Mouse (Mus musculus) liver, postnatal 0 days (tissue): ENCODE results near the gene Naa80.

ENCODE experiments used
- CTCF ChIP-seq: sonication (generic); IDR thresholded peaks from 2 replicates; pipeline ENCODE4 v1.5.1; 2016; ENCODE audit warnings: antibody characterized with exemption, low read depth
- EP300 ChIP-seq: IDR thresholded peaks from 2 replicates; pipeline ENCODE4 v1.6.1; 2016; ENCODE audit warnings: antibody characterized with exemption, low read depth, mild to moderate bottlenecking

DNA sequence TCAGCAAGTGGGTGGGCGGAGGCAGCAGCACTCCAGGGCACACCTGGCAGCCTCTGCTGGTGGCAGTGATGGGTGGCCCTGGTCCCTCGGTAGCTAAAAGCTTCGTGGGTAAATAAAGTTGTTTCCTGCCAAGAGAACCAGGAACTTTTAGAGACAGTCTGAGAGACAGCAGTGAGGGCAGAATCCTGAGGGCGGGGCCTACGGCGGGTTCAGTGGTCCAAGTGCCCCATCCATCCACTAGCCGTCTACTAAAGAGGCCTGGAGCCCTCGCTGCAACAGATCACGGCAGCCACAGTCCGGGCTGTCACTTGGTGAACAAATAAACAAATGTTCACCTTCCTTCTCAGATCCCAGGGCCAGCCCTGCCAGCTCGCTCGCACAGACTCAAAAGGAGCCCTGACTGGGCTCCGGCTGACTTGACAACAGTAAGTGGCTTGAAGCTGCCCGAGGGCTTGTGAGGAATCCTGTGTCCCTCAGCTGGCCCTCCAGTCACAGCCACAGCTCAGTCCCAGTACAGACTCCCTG, 51.3 kb downstream of the Naa80 start:
- no peak for TF ChIP-seq CTCF
- TF ChIP-seq EP300, result no peak
